Comparison of ENCODE assay signal across 20 mouse cellular contexts in genomic region chr2:59598286-59598685, GRCm38 (mm10). TPM values are rescaled to one million over a fixed set of nuclear protein-coding genes. Genes with fewer than 3 reads are reported as not detected.
DNase-seq lines count a peak whose midpoint lies in the region; ATAC-seq and TF ChIP-seq lines count a peak whose summit lies in the region.
"Had no signal": no experiment of that assay in that cellular context is flagged by ENCODE, and none has a peak within 500 bp of the region (broad histone marks: within the 10 kb centered on the region; RNA-seq: fewer than 3 reads in every experiment).

No protein-coding gene starts in this region.

- H3K27me3 ChIP-seq in kidney, adult 2 months (replicated peaks; ENCODE audit: control insufficient read depth, insufficient read depth, low read length): no peaks in the 10 kb centered on the region; the same call in 1 of the 2 replicates
- no peaks in the 10 kb centered on the region for H3K27me3 ChIP-seq in limb, embryonic 14.5 days (ENCODE audit: control insufficient read depth, insufficient read depth, low read length)
- no peaks in the 10 kb centered on the region for H3K27me3 ChIP-seq in hindbrain, embryonic 14.5 days (ENCODE audit: control insufficient read depth, insufficient read depth, low read length)
- H3K27me3 ChIP-seq: hindbrain, embryonic 13.5 days; midbrain, embryonic 13.5 days had no signal

- H3K4me3 ChIP-seq in kidney, adult 2 months (ENCODE audit: insufficient read depth, low read depth, low read length): no peak overlapping the region
- H3K4me3 ChIP-seq in limb, embryonic 14.5 days (replicated peaks; ENCODE audit: low read length): no peak overlapping the region
- no peak overlapping the region for H3K4me3 ChIP-seq in hindbrain, embryonic 14.5 days (replicated peaks; ENCODE audit: low read length)
- H3K4me3 ChIP-seq: hindbrain, embryonic 13.5 days; midbrain, embryonic 13.5 days; neural tube, embryonic 13.5 days had no signal

- no peak overlapping the region for H3K4me2 ChIP-seq in limb, embryonic 14.5 days (replicated peaks; ENCODE audit: low read depth, low read length, severe bottlenecking)
- H3K4me2 ChIP-seq in hindbrain, embryonic 14.5 days (replicated peaks): no peak overlapping the region
- H3K4me2 ChIP-seq: hindbrain, embryonic 13.5 days; midbrain, embryonic 13.5 days; neural tube, embryonic 13.5 days had no signal

- no peak for TF ChIP-seq POLR2A in kidney, adult 2 months (IDR thresholded peaks at IDR 0.05; ENCODE audit: low read depth, low read length)
- no peak for TF ChIP-seq POLR2A in limb, embryonic 14.5 days (IDR thresholded peaks at IDR 0.05; ENCODE audit: borderline replicate concordance, extremely low read depth, insufficient read depth, insufficient read length)

- no peak for ATAC-seq in limb, embryonic 14.5 days (ENCODE audit: low FRiP score, low read depth)
- no peak for ATAC-seq in hindbrain, embryonic 14.5 days (ENCODE audit: low FRiP score)
- ATAC-seq: forebrain, embryonic 16.5 days; midbrain, embryonic 13.5 days had no signal

- peaks cover 22% of the 10 kb centered on the region; the same call in 1 of the 2 replicates for H3K4me1 ChIP-seq in kidney, adult 2 months (ENCODE audit: control insufficient read depth, insufficient read depth, low read length)
- peaks cover 35% of the 10 kb centered on the region for H3K4me1 ChIP-seq in limb, embryonic 14.5 days (ENCODE audit: control insufficient read depth, insufficient read depth, low read length)
- H3K4me1 ChIP-seq in hindbrain, embryonic 14.5 days (replicated peaks; ENCODE audit: control insufficient read depth, insufficient read depth, low read length): no peaks in the 10 kb centered on the region

- 37% methylated on average over 6 of the region's 6 CpGs for WGBS in kidney, adult 2 months
- WGBS in limb, embryonic 14.5 days: 56% methylated on average over 6 of the region's 6 CpGs
- 90% methylated on average over 6 of the region's 6 CpGs for WGBS in hindbrain, embryonic 14.5 days

- H3K9ac ChIP-seq in limb, embryonic 14.5 days (ENCODE audit: low read depth, low read length, severe bottlenecking): no peak overlapping the region
- no peak overlapping the region for H3K9ac ChIP-seq in hindbrain, embryonic 14.5 days
- H3K9ac ChIP-seq: hindbrain, embryonic 13.5 days; midbrain, embryonic 13.5 days; neural tube, embryonic 13.5 days had no signal

- peak; percentile 86 for DNase-seq in kidney, adult 2 months
- DNase-seq in kidney, adult 18-20 months: no peak
- DNase-seq in kidney, adult 8-10 months: peak; percentile 28 to 78
- peak; percentile 56 for DNase-seq in kidney, postnatal 14 days
- no peak for DNase-seq in limb, embryonic 14.5 days (ENCODE audit: low spot score)
- no peak for DNase-seq in lung, postnatal 36 days
- DNase-seq in hindbrain, embryonic 14.5 days (ENCODE audit: low spot score): no peak
- no peak for DNase-seq in layer of hippocampus, adult 11-12 months (ENCODE audit: low spot score)
- DNase-seq: adrenal gland, postnatal 36 days; B cell, adult 2 months; cerebellum, adult 11-12 months; cerebellum, postnatal 25 days; gastrocnemius, postnatal 36 days; heart, postnatal 10 days; thymus, postnatal 36 days had no signal

- no peaks in the 10 kb centered on the region for H3K9me3 ChIP-seq in limb, embryonic 14.5 days (ENCODE audit: control insufficient read depth, low read length)
- H3K9me3 ChIP-seq in hindbrain, embryonic 14.5 days (ENCODE audit: control insufficient read depth, low read length): no peaks in the 10 kb centered on the region
- H3K9me3 ChIP-seq: heart, embryonic 10.5 days; hindbrain, embryonic 13.5 days; midbrain, embryonic 13.5 days; neural tube, embryonic 13.5 days had no signal

- no peak overlapping the region for H3K27ac ChIP-seq in kidney, adult 2 months (ENCODE audit: insufficient read depth, low read depth, low read length)
- 0 out of 2 replicates have a peak overlapping the region, but pooled peaks have one; percentile 75 for H3K27ac ChIP-seq in limb, embryonic 14.5 days (replicated peaks; ENCODE audit: low read depth, low read length)
- H3K27ac ChIP-seq in hindbrain, embryonic 14.5 days: no peak overlapping the region
- H3K27ac ChIP-seq: hindbrain, embryonic 13.5 days; midbrain, embryonic 13.5 days had no signal

- TF ChIP-seq CTCF in kidney, adult 2 months (conservative IDR thresholded peaks at IDR 0.05; ENCODE audit: insufficient read depth, insufficient read length, low read depth, low read length): no peak

- H3K36me3 ChIP-seq in kidney, adult 2 months (ENCODE audit: control insufficient read depth, insufficient read depth, low read length): no peaks in the 10 kb centered on the region
- H3K36me3 ChIP-seq in limb, embryonic 14.5 days (ENCODE audit: control insufficient read depth, insufficient read depth, low read length): no peaks in the 10 kb centered on the region
- no peaks in the 10 kb centered on the region for H3K36me3 ChIP-seq in hindbrain, embryonic 14.5 days (replicated peaks; ENCODE audit: control insufficient read depth, insufficient read depth)
- H3K36me3 ChIP-seq: heart, embryonic 10.5 days; hindbrain, embryonic 13.5 days; midbrain, embryonic 13.5 days; neural tube, embryonic 13.5 days had no signal

RNA-seq across cellular contexts. Expression of gene Tanc1, which starts 13.6 kb away (rescaled TPM):
- 24.0 and 29.5 TPM in 2 replicates for polyA plus RNA-seq in kidney, adult 2 months (2012; rRNA removed)
- polyA plus RNA-seq in limb, embryonic 14.5 days (2012; rRNA removed): 23.4 and 24.1 TPM in 2 replicates
- polyA plus RNA-seq in limb, embryonic 14.5 days (2014; fragmentation: Nextera tagmentation; extraction: Ambion mirVana): 35.3 and 38.0 TPM in 2 replicates
- polyA plus RNA-seq in hindbrain, embryonic 14.5 days (2014; fragmentation: Nextera tagmentation; extraction: Ambion mirVana): 6.5 and 7.9 TPM in 2 replicates

Comparison
In these comparisons a context has a peak if more than half of its experiments do, and no peak if none do; other contexts are left out.
1. DNase-seq: peak in kidney, adult 2 months (single experiment), kidney, adult 8-10 months (2 of 2) and kidney, postnatal 14 days (single experiment); none in kidney, adult 18-20 months (single experiment), limb, embryonic 14.5 days (single experiment), lung, postnatal 36 days (single experiment), hindbrain, embryonic 14.5 days (single experiment) and layer of hippocampus, adult 11-12 months (single experiment).